Mouse (Mus musculus): ENCODE data around the gene Gm266.
A peak's percentile ranks its signal among the peaks of the same experiment; 100 is the strongest.

Gm266 gene

GRCm38 (mm10) chr12:111503571-111503970 lies 17.9 kb upstream of the Gm266 start:
- DNase-seq (ENCODE audit: low read depth, low spot score): peak; percentile 67

- peak; percentile 25 for DNase-seq (ENCODE audit: low read depth, low spot score)
These were observed 17.5 kb upstream of the Gm266 start for GRCm38 (mm10) chr12:111503063-111503567.

- peak; percentile 86 for DNase-seq (ENCODE audit: low read depth, low spot score)
These were observed 15.1 kb upstream of the Gm266 start for GRCm38 (mm10) chr12:111500725-111501124.

GRCm38 (mm10) chr12:111499617-111500016 lies 14.0 kb upstream of the Gm266 start:
- peak; percentile 43 for DNase-seq (ENCODE audit: low read depth, low spot score)

- DNase-seq (ENCODE audit: low read depth, low spot score): peak; percentile 84
These were observed 11.5 kb upstream of the Gm266 start for GRCm38 (mm10) chr12:111497076-111497475.

- DNase-seq (ENCODE audit: low read depth, low spot score): no peak
These were observed 9.3 kb upstream of the Gm266 start for GRCm38 (mm10) chr12:111494931-111495330.

- DNase-seq (ENCODE audit: low read depth, low spot score): no peak
These were observed 3.7 kb upstream of the Gm266 start for GRCm38 (mm10) chr12:111489261-111489865.

- DNase-seq (ENCODE audit: low read depth, low spot score): peak; percentile 14
These were observed 832 bp upstream of the Gm266 start for GRCm38 (mm10) chr12:111486455-111486854.

- no peak for DNase-seq (ENCODE audit: low read depth, low spot score)
These were observed 474 bp downstream of the Gm266 start for GRCm38 (mm10) chr12:111485046-111485651.

- DNase-seq (ENCODE audit: low read depth, low spot score): no peak
These were observed 5.7 kb downstream of the Gm266 start for GRCm38 (mm10) chr12:111479917-111480316.

- no peak for DNase-seq (ENCODE audit: low read depth, low spot score)
These were observed 6.7 kb downstream of the Gm266 start for GRCm38 (mm10) chr12:111478924-111479323.

- DNase-seq (ENCODE audit: low read depth, low spot score): no peak
These were observed 10.6 kb downstream of the Gm266 start for GRCm38 (mm10) chr12:111474893-111475643.

- DNase-seq (ENCODE audit: low read depth, low spot score): no peak
These were observed 11.2 kb downstream of the Gm266 start for GRCm38 (mm10) chr12:111474384-111474783.

GRCm38 (mm10) chr12:111472886-111473285 lies 12.7 kb downstream of the Gm266 start:
- DNase-seq (ENCODE audit: low read depth, low spot score): no peak

GRCm38 (mm10) chr12:111471721-111472120 lies 13.9 kb downstream of the Gm266 start:
- DNase-seq (ENCODE audit: low read depth, low spot score): no peak

- no peak for DNase-seq (ENCODE audit: low read depth, low spot score)
These were observed 14.5 kb downstream of the Gm266 start for GRCm38 (mm10) chr12:111471119-111471518.

- peak; percentile 85 for DNase-seq (ENCODE audit: low read depth, low spot score)
These were observed 16.1 kb downstream of the Gm266 start for GRCm38 (mm10) chr12:111469507-111469906.

- no peak for DNase-seq (ENCODE audit: low read depth, low spot score)
These were observed 17.4 kb downstream of the Gm266 start for GRCm38 (mm10) chr12:111468206-111468605.

GRCm38 (mm10) chr12:111466369-111466768 lies 19.3 kb downstream of the Gm266 start:
- no peak for DNase-seq (ENCODE audit: low read depth, low spot score)

- no peak for DNase-seq (ENCODE audit: low read depth, low spot score)
These were observed 22.1 kb downstream of the Gm266 start for GRCm38 (mm10) chr12:111463570-111463969.

GRCm38 (mm10) chr12:111457742-111458141 lies 27.9 kb downstream of the Gm266 start:
- no peak for DNase-seq (ENCODE audit: low read depth, low spot score)

- no peak for DNase-seq (ENCODE audit: low read depth, low spot score)
These were observed 29.8 kb downstream of the Gm266 start for GRCm38 (mm10) chr12:111455860-111456259.

Measured in ES-CJ7 (cell line).